Mouse (Mus musculus) hindbrain, embryonic 13.5 days (tissue): ENCODE results near the gene Gm11213. TPM values are rescaled to one million over a fixed set of nuclear protein-coding genes. Genes with fewer than 3 reads are reported as not detected.

ENCODE experiments used
- ATAC-seq: fragments of 200-750 bp; cut with Nextera tagmentation; 2 replicates; pipeline ENCODE4 v1.8.0; 2017; ENCODE audit warnings: moderate TSS enrichment; ENCODE audit not compliant: low FRiP score
- H3K27ac ChIP-seq: fragments of 300-500 bp; sonication (generic); 2 replicates; pipeline ENCODE4 v1.5.1; 2015; ENCODE audit warnings: inconsistent platforms, mild to moderate bottlenecking, moderate library complexity
- H3K27me3 ChIP-seq: fragments of 300-500 bp; sonication (generic); 2 replicates; pipeline ENCODE4 v1.6.1; 2015; ENCODE audit warnings: mild to moderate bottlenecking, inconsistent platforms
- H3K36me3 ChIP-seq: fragments of 300-500 bp; sonication (generic); 2 replicates; pipeline ENCODE4 v1.6.1; 2015; ENCODE audit warnings: mild to moderate bottlenecking, inconsistent platforms
- H3K4me1 ChIP-seq: fragments of 300-500 bp; sonication (generic); replicated peaks from 2 replicates; pipeline ENCODE4 v1.6.1; 2015; ENCODE audit warnings: inconsistent platforms
- H3K4me2 ChIP-seq: fragments of 300-500 bp; sonication (generic); 2 replicates; pipeline ENCODE4 v1.6.1; 2015; ENCODE audit warnings: inconsistent platforms, mild to moderate bottlenecking, moderate library complexity
- H3K4me3 ChIP-seq: fragments of 300-500 bp; sonication (generic); 2 replicates; pipeline ENCODE4 v1.5.1; 2015; ENCODE audit warnings: mild to moderate bottlenecking, inconsistent platforms
- H3K9ac ChIP-seq: fragments of 300-500 bp; sonication (generic); 2 replicates; pipeline ENCODE4 v1.6.1; 2015; ENCODE audit warnings: mild to moderate bottlenecking, inconsistent platforms
- H3K9me3 ChIP-seq: fragments of 300-500 bp; sonication (generic); 2 replicates; pipeline ENCODE4 v1.6.1; 2016; ENCODE audit warnings: inconsistent platforms
- WGBS: fragments of 180-500 bp; shearing (Covaris S2); methylation state at CpG from one replicate; pipeline ENCODE4 v1.1.7; 2015; 5-methylcytosine and 5-hydroxymethylcytosine counted together
- polyA plus RNA-seq: library from polyadenylated mRNA; unstranded; fragments of >200 nt; fragmentation: Nextera tagmentation; extraction: Ambion mirVana; gene quantifications from 2 replicates; pipeline ENCODE4 v1.2.1, GENCODE M21; 2015

Gm11213 gene
- polyA plus RNA-seq, 1 experiment from 2014 or later: not detected

GRCm38 (mm10) chr4:63601263-63601662 lies 3.8 kb downstream of the Gm11213 start:
- Histone ChIP-seq H3K9me3 (no peaks in the 10 kb centered on the region), H3K27me3 (no peaks in the 10 kb centered on the region), H3K9ac (no peak overlapping the region), H3K4me1 (no peaks in the 10 kb centered on the region), H3K4me3 (no peak overlapping the region), H3K4me2 (no peak overlapping the region), H3K27ac (no peak overlapping the region), H3K36me3 (no peaks in the 10 kb centered on the region)
- ATAC-seq: no peak

GRCm38 (mm10) chr4:63600786-63601185 lies 4.3 kb downstream of the Gm11213 start:
- no peak overlapping the region for H3K27ac ChIP-seq
- 82% methylated on average over 6 of the region's 6 CpGs for WGBS
- ATAC-seq: no peak
- H3K36me3 ChIP-seq: no peaks in the 10 kb centered on the region
- H3K4me3 ChIP-seq: no peak overlapping the region
- no peaks in the 10 kb centered on the region for H3K27me3 ChIP-seq
- no peak overlapping the region for H3K4me2 ChIP-seq
- H3K4me1 ChIP-seq: no peaks in the 10 kb centered on the region
- no peaks in the 10 kb centered on the region for H3K9me3 ChIP-seq
- no peak overlapping the region for H3K9ac ChIP-seq

GRCm38 (mm10) chr4:63596010-63596409 lies 9.1 kb downstream of the Gm11213 start:
- no peaks in the 10 kb centered on the region for H3K9me3 ChIP-seq
- no peak overlapping the region for H3K4me2 ChIP-seq
- H3K36me3 ChIP-seq: no peaks in the 10 kb centered on the region
- 96% methylated on average over 4 of the region's 4 CpGs for WGBS
- H3K4me3 ChIP-seq: no peak overlapping the region
- H3K27me3 ChIP-seq: no peaks in the 10 kb centered on the region
- no peaks in the 10 kb centered on the region for H3K4me1 ChIP-seq
- H3K27ac ChIP-seq: no peak overlapping the region
- no peak for ATAC-seq
- H3K9ac ChIP-seq: no peak overlapping the region

- Histone ChIP-seq H3K36me3 (no peaks in the 10 kb centered on the region), H3K9me3 (no peaks in the 10 kb centered on the region), H3K27me3 (no peaks in the 10 kb centered on the region), H3K4me1 (no peaks in the 10 kb centered on the region), H3K4me2 (no peak overlapping the region), H3K27ac (no peak overlapping the region), H3K9ac (no peak overlapping the region), H3K4me3 (no peak overlapping the region)
- ATAC-seq: no peak
- whole genome bisulfite sequencing: 82% methylated on average over 10 of the region's 10 CpGs
Measured at GRCm38 (mm10) chr4:63595259-63595658, 9.8 kb downstream of the Gm11213 start.

GRCm38 (mm10) chr4:63594459-63595110 lies 10.5 kb downstream of the Gm11213 start:
- Histone ChIP-seq H3K9me3 (no peaks in the 10 kb centered on the region), H3K36me3 (no peaks in the 10 kb centered on the region), H3K4me2 (no peak overlapping the region), H3K27me3 (no peaks in the 10 kb centered on the region), H3K4me3 (no peak overlapping the region), H3K27ac (no peak overlapping the region), H3K9ac (no peak overlapping the region), H3K4me1 (no peaks in the 10 kb centered on the region)
- no peak for ATAC-seq
- WGBS: 85% methylated on average over 5 of the region's 5 CpGs

DNA sequence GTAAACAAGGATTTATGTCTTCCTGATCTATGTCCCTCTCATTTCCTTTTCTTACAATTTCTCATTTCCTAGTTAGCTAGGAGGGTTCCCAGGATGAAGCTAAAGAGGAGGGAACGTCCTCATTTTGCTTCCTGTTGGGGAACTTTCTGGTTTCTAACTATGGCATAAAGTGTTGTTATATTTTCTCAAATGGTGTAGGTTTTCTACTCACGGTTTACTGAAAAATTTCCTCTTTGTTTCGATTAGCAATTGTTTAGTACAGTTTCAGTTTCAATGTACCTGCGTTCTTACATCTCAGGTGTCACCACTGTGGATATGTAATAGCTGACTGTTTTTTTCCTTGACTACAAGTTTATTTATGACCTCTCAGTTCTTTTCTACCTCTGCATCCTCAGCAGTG lies 14.5 kb downstream of the Gm11213 start:
- ATAC-seq: no peak
- no peak overlapping the region for H3K4me2 ChIP-seq
- no peaks in the 10 kb centered on the region for H3K27me3 ChIP-seq
- H3K27ac ChIP-seq: no peak overlapping the region
- no peaks in the 10 kb centered on the region for H3K36me3 ChIP-seq
- H3K4me3 ChIP-seq: no peak overlapping the region
- H3K9me3 ChIP-seq: no peaks in the 10 kb centered on the region
- no peaks in the 10 kb centered on the region for H3K4me1 ChIP-seq
- WGBS: 88% methylated on average over 4 of the region's 4 CpGs
- no peak overlapping the region for H3K9ac ChIP-seq

DNA sequence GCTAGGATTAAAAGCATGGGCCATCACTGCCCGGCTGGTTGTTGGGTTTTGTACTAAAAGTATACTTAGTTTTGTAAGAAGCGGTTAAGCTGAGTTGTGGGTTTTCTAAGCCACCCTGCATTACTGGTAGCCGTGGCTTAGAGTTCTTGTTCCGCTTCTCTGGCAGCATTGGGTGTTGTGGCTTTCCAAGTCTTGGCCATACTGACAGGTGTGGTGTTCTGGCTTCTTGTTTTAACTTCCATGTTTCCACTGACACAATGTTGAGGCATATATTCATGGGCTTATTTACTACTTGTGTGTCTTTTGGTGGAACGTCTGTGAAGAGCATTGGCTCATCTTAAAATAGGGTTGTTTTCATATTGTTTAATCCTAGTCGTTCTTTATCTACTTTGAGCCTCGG lies 15.1 kb downstream of the Gm11213 start:
- WGBS: 88% methylated on average over 7 of the region's 7 CpGs
- no peak overlapping the region for H3K4me2 ChIP-seq
- H3K9me3 ChIP-seq: no peaks in the 10 kb centered on the region
- no peaks in the 10 kb centered on the region for H3K36me3 ChIP-seq
- no peaks in the 10 kb centered on the region for H3K27me3 ChIP-seq
- H3K4me1 ChIP-seq: no peaks in the 10 kb centered on the region
- ATAC-seq: no peak
- H3K4me3 ChIP-seq: no peak overlapping the region
- no peak overlapping the region for H3K27ac ChIP-seq
- H3K9ac ChIP-seq: no peak overlapping the region

GRCm38 (mm10) chr4:63586240-63586639 lies 18.8 kb downstream of the Gm11213 start:
- H3K4me3 ChIP-seq: no peak overlapping the region
- 73% methylated on average over 2 of the region's 2 CpGs for WGBS
- H3K27me3 ChIP-seq: no peaks in the 10 kb centered on the region
- no peak overlapping the region for H3K4me2 ChIP-seq
- H3K9ac ChIP-seq: no peak overlapping the region
- no peaks in the 10 kb centered on the region for H3K9me3 ChIP-seq
- no peak for ATAC-seq
- no peak overlapping the region for H3K27ac ChIP-seq
- H3K36me3 ChIP-seq: no peaks in the 10 kb centered on the region
- no peaks in the 10 kb centered on the region for H3K4me1 ChIP-seq

DNA sequence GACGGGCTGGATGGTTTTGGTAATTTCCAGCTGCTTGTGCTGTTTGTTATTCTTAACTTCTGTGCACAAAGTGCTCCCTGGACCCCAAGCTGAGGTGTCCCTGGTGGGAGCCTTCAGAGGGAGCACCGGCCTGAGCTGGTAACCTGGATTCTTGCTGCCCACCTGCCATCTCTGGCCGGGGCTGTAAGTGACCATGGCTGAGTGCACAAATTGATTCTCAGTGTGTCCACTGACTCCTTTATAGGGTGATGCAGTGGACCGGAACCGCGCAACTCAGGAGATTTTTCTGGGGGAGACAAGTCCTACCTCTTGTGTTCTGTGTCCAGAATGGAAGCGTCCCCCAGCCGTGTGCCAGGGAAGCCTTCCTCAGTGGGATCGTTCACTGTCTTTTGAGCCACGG lies 19.8 kb downstream of the Gm11213 start:
- ATAC-seq: no peak
- 84% methylated on average over 10 of the region's 10 CpGs for WGBS
- Histone ChIP-seq H3K36me3 (no peaks in the 10 kb centered on the region), H3K4me3 (no peak overlapping the region), H3K4me1 (peaks cover 2% of the 10 kb centered on the region), H3K27ac (no peak overlapping the region), H3K9ac (no peak overlapping the region), H3K9me3 (no peaks in the 10 kb centered on the region), H3K27me3 (no peaks in the 10 kb centered on the region), H3K4me2 (no peak overlapping the region)

- Histone ChIP-seq H3K27me3 (no peaks in the 10 kb centered on the region), H3K36me3 (peaks cover 3% of the 10 kb centered on the region), H3K4me1 (peaks cover 9% of the 10 kb centered on the region), H3K9ac (no peak overlapping the region), H3K4me3 (no peak overlapping the region), H3K27ac (no peak overlapping the region), H3K9me3 (no peaks in the 10 kb centered on the region), H3K4me2 (no peak overlapping the region)
- 78% methylated on average over 5 of the region's 5 CpGs for WGBS
- ATAC-seq: no peak
Measured at GRCm38 (mm10) chr4:63582580-63582979, 22.5 kb downstream of the Gm11213 start.

DNA sequence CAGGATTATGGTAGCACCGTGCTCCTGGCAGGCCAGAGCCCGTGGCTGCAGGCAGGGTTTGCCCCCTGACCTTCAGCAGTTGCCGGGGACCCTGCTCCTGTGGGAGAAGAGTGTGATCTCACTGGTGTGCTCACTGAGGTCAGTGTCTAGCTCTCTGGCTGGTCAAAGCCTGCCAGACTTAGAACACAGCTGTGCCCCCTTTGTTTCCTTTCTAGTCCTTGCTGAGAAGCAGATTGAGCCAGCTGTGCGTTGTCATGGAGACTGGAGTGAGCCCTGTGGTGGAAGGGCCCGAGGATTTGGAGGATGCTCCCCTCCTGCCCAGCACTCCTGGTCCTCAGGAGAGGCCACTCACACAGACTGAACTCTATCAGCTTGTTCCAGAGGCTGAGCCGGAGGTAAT lies 25.0 kb downstream of the Gm11213 start:
- no peak overlapping the region for H3K4me3 ChIP-seq
- no peak overlapping the region for H3K9ac ChIP-seq
- H3K4me2 ChIP-seq: no peak overlapping the region
- peak; percentile 76 for ATAC-seq
- H3K27me3 ChIP-seq: no peaks in the 10 kb centered on the region
- peak overlapping the region; percentile 67 for H3K27ac ChIP-seq
- WGBS: 21% methylated on average over 6 of the region's 6 CpGs
- H3K9me3 ChIP-seq: peaks cover 3% of the 10 kb centered on the region; the same call in 1 of the 2 replicates
- H3K4me1 ChIP-seq: peaks cover 9% of the 10 kb centered on the region
- peaks cover 5% of the 10 kb centered on the region for H3K36me3 ChIP-seq

DNA sequence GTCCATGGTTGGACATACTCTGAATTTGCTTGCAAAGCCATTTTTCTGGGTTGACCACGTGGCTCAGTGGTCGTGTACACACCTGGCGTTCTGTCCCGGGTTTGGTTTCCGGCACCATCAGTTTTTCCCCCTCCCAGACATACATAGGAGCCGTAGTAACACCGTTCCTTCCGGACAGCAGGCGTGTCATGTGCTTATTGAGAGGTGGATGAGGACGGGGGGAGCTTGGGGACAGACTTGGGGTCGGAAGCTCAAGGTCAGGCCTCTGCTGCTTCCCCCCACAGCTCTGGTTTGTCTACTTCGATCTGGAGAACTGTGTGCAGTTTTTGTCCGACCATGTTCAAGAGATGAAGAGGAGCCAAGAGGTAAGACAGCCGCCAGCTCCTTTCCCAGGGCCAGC lies 25.4 kb downstream of the Gm11213 start:
- Histone ChIP-seq H3K27me3 (no peaks in the 10 kb centered on the region), H3K9ac (no peak overlapping the region), H3K9me3 (peaks cover 3% of the 10 kb centered on the region; the same call in 1 of the 2 replicates), H3K27ac (peak overlapping the region; percentile 67), H3K4me1 (peaks cover 9% of the 10 kb centered on the region), H3K4me2 (no peak overlapping the region), H3K4me3 (no peak overlapping the region), H3K36me3 (peaks cover 5% of the 10 kb centered on the region)
- 80% methylated on average over 14 of the region's 14 CpGs for WGBS
- ATAC-seq: peak; percentile 39; the same call in 1 of the 2 replicates

GRCm38 (mm10) chr4:63572621-63573020 lies 32.4 kb downstream of the Gm11213 start:
- Histone ChIP-seq H3K9ac (no peak overlapping the region), H3K4me3 (no peak overlapping the region), H3K27me3 (no peaks in the 10 kb centered on the region), H3K4me2 (no peak overlapping the region), H3K9me3 (peaks cover 3% of the 10 kb centered on the region; the same call in 1 of the 2 replicates), H3K27ac (no peak overlapping the region), H3K36me3 (peaks cover 2% of the 10 kb centered on the region), H3K4me1 (peaks cover 14% of the 10 kb centered on the region)
- WGBS: 95% methylated on average over 5 of the region's 5 CpGs
- ATAC-seq: no peak
